Mouse (Mus musculus): ENCODE results near the gene Cdkl4.

The Cdkl4 gene

GRCm38 (mm10) chr17:80476496-80476895, 101.1 kb downstream of the Cdkl4 start:
- DNase-seq, result no peak

Measured in right cerebral cortex, postnatal 4 days (tissue).